Mouse (Mus musculus) liver, embryonic 16.5 days (tissue): Measurements from ENCODE around the gene Serpina5. TPM values are rescaled to one million over a fixed set of nuclear protein-coding genes. Genes with fewer than 3 reads are reported as not detected.
"Not testable (repeated sequence)": the region's sequence is repeated elsewhere in the genome, so short reads cannot be mapped to it uniquely, and the experiment has no call there.

ENCODE experiments used
- ATAC-seq: fragments of 200-750 bp; cut with Nextera tagmentation; 2 replicates; pipeline ENCODE4 v1.8.0; 2017; ENCODE audit warnings: low read depth, mild to moderate bottlenecking, moderate number of reproducible peaks, moderate library complexity
- H3K27ac ChIP-seq: fragments of 300-500 bp; sonication (generic); 2 replicates; pipeline ENCODE4 v1.5.1; 2014; ENCODE audit warnings: mild to moderate bottlenecking, low read length
- H3K27me3 ChIP-seq: fragments of 300-500 bp; sonication (generic); 2 replicates; pipeline ENCODE4 v1.6.1; 2014; ENCODE audit warnings: low read depth, low read length, mixed read lengths; ENCODE audit not compliant: control insufficient read depth, insufficient read depth
- H3K36me3 ChIP-seq: fragments of 300-500 bp; sonication (generic); 2 replicates; pipeline ENCODE4 v1.6.1; 2014; ENCODE audit warnings: mild to moderate bottlenecking; ENCODE audit not compliant: control insufficient read depth, insufficient read depth
- H3K4me1 ChIP-seq: fragments of 300-500 bp; sonication (generic); 2 replicates; pipeline ENCODE4 v1.6.1; 2014; ENCODE audit warnings: low read depth, low read length, mixed read lengths; ENCODE audit not compliant: control insufficient read depth
- H3K4me2 ChIP-seq: fragments of 300-500 bp; sonication (generic); 2 replicates; pipeline ENCODE4 v1.6.1; 2014; ENCODE audit warnings: low read depth, low read length, mixed read lengths
- H3K4me3 ChIP-seq: fragments of 300-500 bp; sonication (generic); 2 replicates; pipeline ENCODE4 v1.5.1; 2014; ENCODE audit warnings: low read depth, mild to moderate bottlenecking, low read length
- H3K9ac ChIP-seq: fragments of 300-500 bp; sonication (generic); 2 replicates; pipeline ENCODE4 v1.6.1; 2014; ENCODE audit warnings: low read depth, low read length
- H3K9me3 ChIP-seq: fragments of 300-500 bp; sonication (generic); replicated peaks from 2 replicates; pipeline ENCODE4 v1.6.1; 2016; ENCODE audit warnings: low read length; ENCODE audit not compliant: control insufficient read depth
- WGBS: fragments of 180-500 bp; shearing (Covaris S2); extraction: QIAGEN DNeasy Blood & Tissue Kit; methylation state at CpG from one replicate; pipeline ENCODE4 v1.1.7; 2014; ENCODE audit not compliant: insufficient replicate concordance; 5-methylcytosine and 5-hydroxymethylcytosine counted together
- polyA plus RNA-seq: library from polyadenylated mRNA; unstranded; fragments of >200 nt; fragmentation: Nextera tagmentation; extraction: Ambion mirVana; gene quantifications from 2 replicates; pipeline ENCODE4 v1.2.1, GENCODE M21; 2015

Serpina5 gene
- polyA plus RNA-seq, 1 experiment from 2014 or later, result 0.13 TPM

GRCm38 (mm10) chr12:104108507-104108906 is 7.6 kb downstream of the Serpina5 start:
- Histone ChIP-seq H3K27ac (peak overlapping the region; percentile 41; the same call in 1 of the 2 replicates), H3K4me1 (peaks cover 4% of the 10 kb centered on the region; the same call in 1 of the 2 replicates), H3K27me3 (no peaks in the 10 kb centered on the region), H3K4me3 (no peak overlapping the region), H3K9ac (no peak overlapping the region), H3K9me3 (no peaks in the 10 kb centered on the region), H3K4me2 (no peak overlapping the region), H3K36me3 (no peaks in the 10 kb centered on the region)
- WGBS, result 44% methylated on average over 2 of the region's 2 CpGs
- ATAC-seq, result peak; percentile 56

DNA sequence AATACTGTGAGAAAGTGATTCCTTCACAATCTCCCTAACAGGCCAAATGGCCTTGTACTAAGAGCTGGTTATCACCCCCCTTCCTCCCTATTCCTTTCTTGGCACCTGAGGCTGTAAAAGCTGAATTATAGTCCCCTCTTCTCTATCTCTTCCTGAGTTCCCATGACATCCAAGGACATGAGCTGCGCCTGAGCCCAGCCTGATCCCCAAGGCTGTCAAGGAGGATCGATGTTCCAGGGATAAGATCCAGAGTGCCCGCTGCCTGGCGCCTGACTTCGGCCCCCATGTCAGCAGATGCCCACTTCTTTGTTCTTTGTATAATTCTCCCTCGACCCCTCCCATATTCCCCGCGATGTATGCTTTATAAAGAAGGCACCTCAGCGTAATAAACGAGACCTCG is 11.4 kb downstream of the Serpina5 start, which contains the start of gene Serpina3a:
Gene Serpina3a, plus strand, starts transcription at position 392 of the 400 bp plus-strand sequence.
- WGBS, result 77% methylated on average over 11 of the region's 11 CpGs
- not testable (repeated sequence) for ATAC-seq, H3K9ac ChIP-seq, H3K27ac ChIP-seq, H3K9me3 ChIP-seq, H3K4me1 ChIP-seq, H3K4me2 ChIP-seq, H3K4me3 ChIP-seq, H3K36me3 ChIP-seq, H3K27me3 ChIP-seq

GRCm38 (mm10) chr12:104114921-104115579 is 14.1 kb downstream of the Serpina5 start:
- Histone ChIP-seq H3K4me1 (no peaks in the 10 kb centered on the region), H3K4me3 (no peak overlapping the region), H3K4me2 (no peak overlapping the region), H3K27me3 (no peaks in the 10 kb centered on the region), H3K27ac (no peak overlapping the region), H3K36me3 (no peaks in the 10 kb centered on the region), H3K9ac (no peak overlapping the region), H3K9me3 (no peaks in the 10 kb centered on the region)
- ATAC-seq, result no peak
- whole genome bisulfite sequencing, result 35% methylated on average over 3 of the region's 3 CpGs

- Histone ChIP-seq H3K9ac (no peak overlapping the region), H3K4me3 (no peak overlapping the region), H3K4me2 (no peak overlapping the region), H3K36me3 (no peaks in the 10 kb centered on the region), H3K9me3 (no peaks in the 10 kb centered on the region), H3K4me1 (no peaks in the 10 kb centered on the region), H3K27ac (no peak overlapping the region), H3K27me3 (no peaks in the 10 kb centered on the region)
- no peak for ATAC-seq
- WGBS, result 29% methylated on average over 1 of the region's 1 CpGs
Observed at GRCm38 (mm10) chr12:104123097-104123496, 22.2 kb downstream of the Serpina5 start.

DNA sequence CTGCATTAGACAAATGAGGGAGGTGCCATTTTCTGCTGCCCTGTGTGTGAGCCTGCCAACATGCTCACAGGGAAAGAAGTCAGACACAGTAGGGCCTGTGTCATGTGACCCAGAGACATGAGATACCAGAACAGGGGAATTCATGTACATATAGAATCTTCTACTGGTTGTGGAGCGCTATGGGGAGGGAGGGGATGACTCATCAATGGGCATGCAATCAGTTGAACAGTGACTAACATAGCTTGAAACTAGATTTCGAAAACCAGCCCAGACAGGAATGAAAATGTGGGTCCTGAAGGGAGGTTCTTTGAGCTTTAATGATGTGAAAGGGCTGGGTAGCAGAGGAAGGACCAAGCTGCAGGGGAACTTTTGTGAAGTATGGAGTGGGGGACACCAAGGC is 23.1 kb downstream of the Serpina5 start:
- ATAC-seq, result no peak
- Histone ChIP-seq H3K4me2 (no peak overlapping the region), H3K4me3 (no peak overlapping the region), H3K9ac (no peak overlapping the region), H3K27ac (no peak overlapping the region), H3K9me3 (no peaks in the 10 kb centered on the region), H3K36me3 (no peaks in the 10 kb centered on the region), H3K4me1 (no peaks in the 10 kb centered on the region), H3K27me3 (no peaks in the 10 kb centered on the region)
- 60% methylated on average over 2 of the region's 2 CpGs for WGBS

DNA sequence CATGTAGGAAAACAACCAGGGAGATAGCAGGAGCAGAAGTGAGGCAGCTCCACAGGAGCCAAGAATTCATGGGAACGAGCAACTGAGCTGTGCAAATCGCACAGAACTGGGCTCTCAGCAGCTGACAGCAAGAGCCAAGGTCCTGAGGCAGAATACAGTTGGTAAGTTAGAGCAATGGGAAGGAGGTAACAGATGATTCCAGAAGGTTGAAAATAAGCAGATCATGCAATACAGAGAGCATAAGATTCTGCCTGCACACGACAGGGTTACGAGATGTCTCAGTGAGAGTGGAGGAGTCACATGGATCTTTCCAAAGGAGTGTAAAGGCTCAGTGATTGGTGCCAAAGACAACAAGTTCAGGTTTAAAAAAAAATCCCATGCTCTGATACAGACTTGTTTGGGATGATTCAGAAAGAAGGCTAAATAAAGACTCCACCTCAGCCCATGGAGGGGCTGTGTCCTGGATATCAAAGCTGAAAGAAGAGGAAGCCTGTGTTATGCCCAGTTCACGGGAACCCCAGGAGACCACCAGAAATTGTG is 24.2 kb downstream of the Serpina5 start:
- Histone ChIP-seq H3K27me3 (no peaks in the 10 kb centered on the region), H3K9me3 (no peaks in the 10 kb centered on the region), H3K4me1 (no peaks in the 10 kb centered on the region), H3K4me3 (no peak overlapping the region), H3K9ac (no peak overlapping the region), H3K4me2 (no peak overlapping the region), H3K36me3 (no peaks in the 10 kb centered on the region), H3K27ac (no peak overlapping the region)
- 65% methylated on average over 5 of the region's 5 CpGs for WGBS
- ATAC-seq, result no peak

GRCm38 (mm10) chr12:104127696-104128095 is 26.8 kb downstream of the Serpina5 start, which contains the start of gene Serpina3b:
TSS of gene Serpina3b (plus strand) at chr12:104127996.
- 56% methylated on average over 5 of the region's 5 CpGs for WGBS
- Histone ChIP-seq H3K4me3 (no peak within 1 kb of the TSS), H3K27ac (no peak within 1 kb of the TSS), H3K36me3 (no peaks in the 10 kb centered on the region), H3K4me1 (no peaks in the 10 kb centered on the region), H3K9ac (no peak within 1 kb of the TSS), H3K4me2 (no peak within 1 kb of the TSS), H3K9me3 (no peaks in the 10 kb centered on the region), H3K27me3 (no peaks in the 10 kb centered on the region)
- no peak for ATAC-seq

DNA sequence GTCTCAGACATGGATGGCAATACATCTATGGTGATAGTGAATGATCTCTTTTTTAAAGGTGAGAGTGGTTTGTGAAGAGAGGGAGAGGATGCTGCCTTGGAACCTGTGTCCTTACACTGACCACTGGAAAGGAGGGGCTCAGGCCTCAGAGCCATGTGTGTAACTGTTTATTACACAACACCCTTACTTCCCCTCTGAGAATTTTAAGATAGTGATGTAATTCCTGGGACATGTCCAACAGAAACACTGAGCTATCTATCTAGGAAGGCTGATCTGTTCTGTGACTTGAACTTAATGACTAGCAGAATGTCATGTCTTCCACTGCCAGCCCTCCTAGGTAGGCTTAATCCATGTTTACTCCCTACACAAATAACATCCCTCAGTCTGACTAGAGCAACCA is 30.1 kb downstream of the Serpina5 start:
- Histone ChIP-seq H3K36me3 (no peaks in the 10 kb centered on the region), H3K9ac (no peak overlapping the region), H3K9me3 (no peaks in the 10 kb centered on the region), H3K27ac (no peak overlapping the region), H3K4me3 (no peak overlapping the region), H3K4me1 (no peaks in the 10 kb centered on the region), H3K4me2 (no peak overlapping the region), H3K27me3 (no peaks in the 10 kb centered on the region)
- ATAC-seq, result no peak; the same call in 1 of the 2 replicates

DNA sequence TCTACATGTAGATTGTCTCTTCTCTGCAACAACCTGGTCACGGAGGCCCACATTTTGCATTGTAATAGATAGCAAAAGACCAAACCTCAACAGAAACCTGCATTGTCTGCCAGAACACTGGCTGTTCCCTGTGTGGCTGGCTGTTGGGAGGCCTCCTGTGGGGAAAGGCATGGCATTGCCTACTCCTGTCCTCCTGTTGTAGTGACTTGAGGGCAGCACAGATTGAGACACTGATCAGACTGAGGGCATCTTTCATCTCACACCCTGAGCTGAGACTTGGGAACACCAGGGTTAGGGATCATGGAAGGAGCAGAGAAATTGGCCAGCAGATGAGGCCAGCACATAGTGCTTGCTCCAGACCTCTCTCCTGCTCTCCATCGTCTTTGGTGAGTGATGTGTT is 37.3 kb downstream of the Serpina5 start:
- H3K4me3 ChIP-seq, result no peak overlapping the region
- no peak for ATAC-seq
- no peak overlapping the region for H3K9ac ChIP-seq
- 70% methylated on average over 2 of the region's 2 CpGs for WGBS
- H3K36me3 ChIP-seq, result no peaks in the 10 kb centered on the region
- no peaks in the 10 kb centered on the region for H3K4me1 ChIP-seq
- H3K4me2 ChIP-seq, result no peak overlapping the region
- H3K9me3 ChIP-seq, result no peaks in the 10 kb centered on the region
- H3K27me3 ChIP-seq, result no peaks in the 10 kb centered on the region
- no peak overlapping the region for H3K27ac ChIP-seq
